Mouse (Mus musculus) brain, embryonic 14.5 days (tissue): ENCODE results near the gene Chpf.

Experiments used
- CTCF ChIP-seq: fragments of 200-500 bp; IDR thresholded peaks from 2 replicates; pipeline ENCODE4 v1.5.1; 2012; ENCODE audit warnings: inconsistent platforms, mild to moderate bottlenecking, moderate library complexity, borderline replicate concordance; ENCODE audit not compliant: insufficient read depth, insufficient read length; ENCODE audit errors: extremely low read depth
- POLR2A ChIP-seq: fragments of 200-500 bp; IDR thresholded peaks from 2 replicates; pipeline ENCODE4 v1.6.1; 2012; ENCODE audit warnings: mild to moderate bottlenecking, inconsistent platforms, borderline replicate concordance; ENCODE audit not compliant: poor library complexity, insufficient read depth, insufficient read length, severe bottlenecking; ENCODE audit errors: extremely low read depth

GRCm38 (mm10) chr1:75478497-75478896, 610 bp downstream of the Chpf start:
- TF ChIP-seq CTCF (no peak), POLR2A (no peak)
